Mouse (Mus musculus): ENCODE measurements at regions not wholly inside any gene's neighbourhood (a gene's known extent, or its start where the extent isn't known, plus 50 kb on each side); places are given as distances from the start of the nearest gene placed in this dataset.

- no peak for TF ChIP-seq CTCF (IDR thresholded peaks at IDR 0.05; ENCODE audit: low read depth, low read length)
- no peak for TF ChIP-seq EP300 (IDR thresholded peaks at IDR 0.05; ENCODE audit: insufficient read depth, low read depth, low read length)
- TF ChIP-seq POLR2A (IDR thresholded peaks at IDR 0.05; ENCODE audit: insufficient read depth, low read length) = no peak
Observed at GRCm38 (mm10) chr15:97462006-97462405, 214.9 kb upstream of the Amigo2 start.

All from ES-Bruce4 (cell line).